In the genomic region with DNA sequence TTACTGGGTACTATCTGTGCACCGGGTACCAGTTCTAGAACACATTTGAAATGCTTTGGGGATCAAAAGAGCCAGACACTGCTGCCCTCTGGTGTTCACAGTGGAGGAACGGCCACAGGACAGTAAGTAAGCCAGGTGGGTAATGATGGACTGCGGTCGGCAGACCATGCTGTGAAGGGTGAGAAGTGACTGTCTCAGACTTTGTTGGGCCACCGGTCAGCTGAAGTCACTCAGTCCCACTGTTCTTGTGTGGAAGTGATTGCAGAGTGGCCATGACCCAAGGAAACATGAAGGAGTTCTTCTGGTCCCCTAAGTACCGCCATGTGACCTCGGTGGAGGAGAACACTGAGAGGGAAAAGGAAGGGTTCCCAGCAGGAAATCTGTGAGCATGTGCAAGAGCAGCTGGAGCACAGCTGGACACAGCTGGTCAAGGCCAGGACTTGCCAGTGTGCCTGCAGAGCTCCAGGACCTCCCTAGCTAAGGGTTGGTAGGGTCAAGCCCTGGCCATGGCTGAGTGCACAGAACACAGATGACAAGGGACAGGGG, we compare ENCODE assay signal across 8 mouse cellular contexts.
A peak's percentile ranks its signal among the peaks of the same experiment; 100 is the strongest.
DNase-seq lines count a peak whose midpoint lies in the region; ATAC-seq and TF ChIP-seq lines count a peak whose summit lies in the region.

No protein-coding gene starts in this region.

- dilution Hi-C loops in CH12.LX (cut with MboI; ENCODE audit: extremely low pct_ligation_motif_present, extremely low pct_unique_long_range_greater_than_20kb, low sequenced_read_pairs) = no loop called here

- H3K4me3 ChIP-seq in forebrain, embryonic 10.5 days = no peak overlapping the region
- H3K4me3 ChIP-seq in forebrain, embryonic 15.5 days = no peak overlapping the region
- no peak overlapping the region for H3K4me3 ChIP-seq in CH12.LX (replicated peaks in 1 of 3; ENCODE audit: low read depth in 2 of 3, low read length in 2 of 3, poor library complexity in 1 of 3)

- DNase-seq in forebrain, embryonic 10.5 days (ENCODE audit: extremely low spot score, low spot score) = peak; percentile 48
- DNase-seq in CH12.LX (ENCODE audit: extremely low read depth) = peak; percentile 53
- peak; percentile 67 for DNase-seq in cerebellum, adult 8-10 months
- DNase-seq in heart, postnatal 14 days = peak; percentile 71 to 74
- DNase-seq in kidney, postnatal 4 days = peak; percentile 72 to 81

- 47% methylated on average over 7 of the region's 7 CpGs for WGBS in forebrain, embryonic 10.5 days
- WGBS in forebrain, embryonic 15.5 days = 40% methylated on average over 7 of the region's 7 CpGs

- no peak for TF ChIP-seq POLR2A in CH12.LX (IDR thresholded peaks at IDR 0.05; ENCODE audit: low read depth, low read length)

- no peaks in the 10 kb centered on the region for H3K79me2 ChIP-seq in CH12.LX (replicated peaks; ENCODE audit: control insufficient read depth, extremely low read depth, insufficient read depth, poor library complexity, severe bottlenecking)

- peak; percentile 8 to 72; a peak in 2 of 4 replicates for TF ChIP-seq CTCF in CH12.LX (conservative IDR thresholded peaks at IDR 0.05 in 1 of 2, IDR thresholded peaks at IDR 0.05 in 1 of 2; ENCODE audit: low read depth in 2 of 2, low read length in 2 of 2)

- no peak; the same call in 1 of the 2 replicates for ATAC-seq in forebrain, embryonic 15.5 days (replicated peaks)
- peak; percentile 65 for ATAC-seq in megakaryocyte progenitor cell, adult 5-6 weeks (replicated peaks; ENCODE audit: poor library complexity)
- no peak; the same call in 1 of the 2 replicates for ATAC-seq in granulocyte monocyte progenitor cell, adult 5-6 weeks (replicated peaks; ENCODE audit: poor library complexity, severe bottlenecking)

- no peak overlapping the region for H3K27ac ChIP-seq in forebrain, embryonic 10.5 days
- H3K27ac ChIP-seq in forebrain, embryonic 15.5 days (replicated peaks) = no peak overlapping the region
- H3K27ac ChIP-seq in CH12.LX (ENCODE audit: insufficient read depth, low read depth) = no peak overlapping the region

- H3K4me2 ChIP-seq in forebrain, embryonic 15.5 days (replicated peaks) = no peak overlapping the region
- no peak overlapping the region for H3K4me2 ChIP-seq in CH12.LX (ENCODE audit: insufficient read depth, low read depth, poor library complexity, severe bottlenecking)

- peak; percentile 74 for TF ChIP-seq RAD21 in CH12.LX (IDR thresholded peaks at IDR 0.05; ENCODE audit: low read depth, low read length)

- peaks cover 25% of the 10 kb centered on the region for H3K4me1 ChIP-seq in forebrain, embryonic 10.5 days
- peaks cover 32% of the 10 kb centered on the region for H3K4me1 ChIP-seq in forebrain, embryonic 15.5 days
- H3K4me1 ChIP-seq in CH12.LX (ENCODE audit: control insufficient read depth in 1 of 2, insufficient read depth in 2 of 2) = peaks cover 0 to 3% of the 10 kb centered on the region in 2 experiments; a peak in 1 of 4 replicates

- peaks cover 42% of the 10 kb centered on the region for H3K27me3 ChIP-seq in forebrain, embryonic 10.5 days (ENCODE audit: poor library complexity, severe bottlenecking)
- H3K27me3 ChIP-seq in forebrain, embryonic 15.5 days = no peaks in the 10 kb centered on the region
- peaks cover 7% of the 10 kb centered on the region for H3K27me3 ChIP-seq in CH12.LX (replicated peaks)

- H3K36me3 ChIP-seq in forebrain, embryonic 10.5 days (replicated peaks) = no peaks in the 10 kb centered on the region
- H3K36me3 ChIP-seq in forebrain, embryonic 15.5 days = no peaks in the 10 kb centered on the region
- H3K36me3 ChIP-seq in CH12.LX (replicated peaks in 1 of 2; ENCODE audit: control insufficient read depth in 1 of 2, insufficient read depth in 1 of 2, low read length in 1 of 2) = no peaks in the 10 kb centered on the region

- H3K9ac ChIP-seq in forebrain, embryonic 15.5 days (replicated peaks) = no peak overlapping the region
- H3K9ac ChIP-seq in CH12.LX (ENCODE audit: insufficient read depth, low read depth) = no peak overlapping the region

- in situ Hi-C loops in CH12.LX (cut with MboI; ENCODE audit: low pct_ligation_motif_present, low pct_unique_long_range_greater_than_20kb, low sequenced_read_pairs) = no loop called here

- no peaks in the 10 kb centered on the region for H3K9me3 ChIP-seq in forebrain, embryonic 10.5 days
- H3K9me3 ChIP-seq in forebrain, embryonic 15.5 days = no peaks in the 10 kb centered on the region
- no peaks in the 10 kb centered on the region for H3K9me3 ChIP-seq in CH12.LX (replicated peaks; ENCODE audit: low read length)

- no peak for TF ChIP-seq EP300 in CH12.LX (IDR thresholded peaks at IDR 0.05; ENCODE audit: low read length)

- intact Hi-C loops in heart, postnatal 14 days (cut with DNase I) = loop anchor here (10.0 kb wide), 1 partner anchor 1440 kb away; no protein-coding TSS in a partner anchor

TF ChIP-seq in CH12.LX, 34 proteins besides CTCF, POLR2A, EP300 and RAD21:
- no peak for TF ChIP-seq BHLHE40 (IDR thresholded peaks at IDR 0.05; ENCODE audit: low read depth, low read length)
- TF ChIP-seq ZKSCAN1 (IDR thresholded peaks at IDR 0.05; ENCODE audit: borderline replicate concordance, low read depth, low read length) = no peak
- 0 out of 2 replicates have a peak, but pooled peaks have one; percentile 14 for TF ChIP-seq MYC (IDR thresholded peaks at IDR 0.05; ENCODE audit: low read depth, low read length)
- no peak for TF ChIP-seq MEF2A (IDR thresholded peaks at IDR 0.05; ENCODE audit: borderline replicate concordance, low read depth, low read length)
- TF ChIP-seq GABPA (IDR thresholded peaks at IDR 0.05; ENCODE audit: insufficient replicate concordance, low read depth, low read length) = no peak
- TF ChIP-seq MAX (IDR thresholded peaks at IDR 0.05; ENCODE audit: low read length) = no peak
- no peak for TF ChIP-seq E2F4 (IDR thresholded peaks at IDR 0.05; ENCODE audit: insufficient replicate concordance, low read depth, low read length)
- peak; percentile 46 for TF ChIP-seq SMC3 (IDR thresholded peaks at IDR 0.05; ENCODE audit: low read depth, low read length)
- no peak for TF ChIP-seq IRF4 (IDR thresholded peaks at IDR 0.05; ENCODE audit: low read depth, low read length)
